Mouse (Mus musculus) embryonic facial prominence, embryonic 12.5 days (tissue): Measurements from ENCODE around the gene Nudt12. TPM values are rescaled to one million over a fixed set of nuclear protein-coding genes. Genes with fewer than 3 reads are reported as not detected.

Source experiments
- ATAC-seq: fragments of 200-750 bp; cut with Nextera tagmentation; 2 replicates; pipeline ENCODE4 v1.8.0; 2017; ENCODE audit not compliant: insufficient number of reproducible peaks, insufficient read depth, low FRiP score, low TSS enrichment
- H3K27ac ChIP-seq: fragments of 300-500 bp; sonication (generic); 2 replicates; pipeline ENCODE4 v1.5.1; 2016; ENCODE audit warnings: mild to moderate bottlenecking
- H3K27me3 ChIP-seq: fragments of 300-500 bp; sonication (generic); 2 replicates; pipeline ENCODE4 v1.6.1; 2016; ENCODE audit warnings: mild to moderate bottlenecking, moderate library complexity
- H3K36me3 ChIP-seq: fragments of 300-500 bp; sonication (generic); 2 replicates; pipeline ENCODE4 v1.6.1; 2016; ENCODE audit warnings: mild to moderate bottlenecking
- H3K4me1 ChIP-seq: fragments of 300-500 bp; sonication (generic); 2 replicates; pipeline ENCODE4 v1.6.1; 2016
- H3K4me2 ChIP-seq: fragments of 300-500 bp; sonication (generic); replicated peaks from 2 replicates; pipeline ENCODE4 v1.6.1; 2016; ENCODE audit warnings: mild to moderate bottlenecking, moderate library complexity
- H3K4me3 ChIP-seq: fragments of 300-500 bp; sonication (generic); 2 replicates; pipeline ENCODE4 v1.5.1; 2016; ENCODE audit warnings: mild to moderate bottlenecking
- H3K9ac ChIP-seq: fragments of 300-500 bp; sonication (generic); 2 replicates; pipeline ENCODE4 v1.6.1; 2016; ENCODE audit warnings: mild to moderate bottlenecking, moderate library complexity
- H3K9me3 ChIP-seq: fragments of 300-500 bp; sonication (generic); 2 replicates; pipeline ENCODE4 v1.6.1; 2016; ENCODE audit warnings: mild to moderate bottlenecking, moderate library complexity
- WGBS: fragments of 180-500 bp; shearing (Covaris S2); methylation state at CpG from one replicate; pipeline ENCODE4 v1.1.7; 2016; 5-methylcytosine and 5-hydroxymethylcytosine counted together
- polyA plus RNA-seq: library from polyadenylated mRNA; unstranded; fragments of >200 nt; fragmentation: Nextera tagmentation; extraction: Ambion mirVana; gene quantifications from 2 replicates; pipeline ENCODE4 v1.2.1, GENCODE M21; 2016

Nudt12 gene
- 5.8 and 7.7 TPM in 2 replicates for polyA plus RNA-seq

GRCm38 (mm10) chr17:59013091-59013459 lies at the start of gene Nudt12:
Gene Nudt12 (minus strand): TSS chr17:59013372.
- Histone ChIP-seq H3K27ac (no peak within 1 kb of the TSS; the same call in 1 of the 2 replicates), H3K36me3 (no peaks in the 10 kb centered on the region)
- under 1% methylated on average over 22 of the region's 22 CpGs for WGBS

GRCm38 (mm10) chr17:59053306-59053705 lies 40.1 kb upstream of the Nudt12 start:
- Histone ChIP-seq H3K27me3 (no peaks in the 10 kb centered on the region), H3K36me3 (no peaks in the 10 kb centered on the region), H3K27ac (no peak overlapping the region), H3K4me3 (no peak overlapping the region), H3K4me1 (no peaks in the 10 kb centered on the region), H3K9me3 (no peaks in the 10 kb centered on the region), H3K9ac (no peak overlapping the region), H3K4me2 (no peak overlapping the region)
- 67% methylated on average over 4 of the region's 4 CpGs for WGBS
- no peak for ATAC-seq

More at GRCm38 (mm10) chr17:59013091-59013459, at the start of gene Nudt12:
- Histone ChIP-seq H3K4me2 (peak within 1 kb of the TSS; percentile 77), H3K9ac (peak within 1 kb of the TSS; percentile 64), H3K9me3 (no peaks in the 10 kb centered on the region), H3K27me3 (no peaks in the 10 kb centered on the region), H3K4me1 (no peaks in the 10 kb centered on the region), H3K4me3 (peak within 1 kb of the TSS; percentile 69)
- peak; percentile 84; the same call in 1 of the 2 replicates for ATAC-seq

GRCm38 (mm10) chr17:59039754-59040153 lies 26.6 kb upstream of the Nudt12 start:
- ATAC-seq = no peak
- no peak overlapping the region for H3K9ac ChIP-seq
- H3K4me2 ChIP-seq = no peak overlapping the region
- no peaks in the 10 kb centered on the region for H3K4me1 ChIP-seq
- H3K36me3 ChIP-seq = no peaks in the 10 kb centered on the region
- no peak overlapping the region for H3K4me3 ChIP-seq
- WGBS = 52% methylated on average over 5 of the region's 5 CpGs
- no peaks in the 10 kb centered on the region for H3K27me3 ChIP-seq
- H3K27ac ChIP-seq = no peak overlapping the region
- H3K9me3 ChIP-seq = no peaks in the 10 kb centered on the region

DNA sequence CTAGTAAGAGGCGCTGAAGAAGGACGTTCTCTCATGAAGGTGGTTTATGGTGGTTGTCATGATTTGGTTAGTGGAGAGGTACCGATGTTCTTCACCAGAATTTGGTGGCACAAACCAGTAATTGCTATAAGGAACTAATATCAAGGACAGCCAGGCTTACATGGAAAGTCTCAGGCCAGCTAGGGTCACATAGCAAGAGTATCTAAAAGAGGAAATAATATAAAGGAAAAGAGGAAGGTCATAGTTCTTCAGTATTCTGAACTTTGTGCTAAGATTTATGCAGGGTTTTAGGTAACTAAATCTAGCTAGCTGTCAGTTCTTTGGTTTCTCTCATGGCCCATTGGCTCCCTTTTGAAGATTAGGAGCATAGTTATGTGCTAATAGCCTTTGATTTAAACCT lies 20.3 kb upstream of the Nudt12 start:
- H3K4me2 ChIP-seq = no peak overlapping the region
- H3K9me3 ChIP-seq = no peaks in the 10 kb centered on the region
- H3K36me3 ChIP-seq = no peaks in the 10 kb centered on the region
- no peak overlapping the region for H3K9ac ChIP-seq
- no peak overlapping the region for H3K4me3 ChIP-seq
- ATAC-seq = no peak
- no peaks in the 10 kb centered on the region for H3K4me1 ChIP-seq
- no peak overlapping the region for H3K27ac ChIP-seq
- WGBS = 89% methylated on average over 3 of the region's 3 CpGs
- H3K27me3 ChIP-seq = no peaks in the 10 kb centered on the region

GRCm38 (mm10) chr17:59026336-59026735 lies 13.2 kb upstream of the Nudt12 start:
- ATAC-seq = no peak
- Histone ChIP-seq H3K27me3 (no peaks in the 10 kb centered on the region), H3K9me3 (no peaks in the 10 kb centered on the region), H3K4me1 (no peaks in the 10 kb centered on the region), H3K27ac (no peak overlapping the region), H3K4me3 (no peak overlapping the region), H3K36me3 (no peaks in the 10 kb centered on the region), H3K4me2 (no peak overlapping the region), H3K9ac (no peak overlapping the region)
- 85% methylated on average over 3 of the region's 3 CpGs for WGBS

DNA sequence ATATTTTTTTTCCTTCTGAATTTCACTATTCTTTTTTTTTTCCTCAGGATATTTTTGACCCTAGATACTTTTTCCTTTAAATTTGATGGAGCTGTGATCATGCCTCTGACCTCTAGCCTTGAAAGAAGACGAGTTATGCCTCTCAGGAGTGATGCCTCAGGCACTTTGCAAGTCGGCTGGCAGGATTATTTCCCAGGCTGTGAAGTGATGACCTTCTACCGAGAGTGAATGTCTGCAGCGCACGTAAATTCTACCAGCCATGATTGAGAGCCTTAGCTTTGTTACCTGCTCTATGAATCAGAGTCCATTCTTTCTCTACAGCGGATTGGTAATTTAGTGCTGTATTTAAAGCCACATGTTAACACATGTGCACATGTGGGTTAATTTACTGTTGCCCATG lies 11.3 kb upstream of the Nudt12 start:
- H3K9me3 ChIP-seq = no peaks in the 10 kb centered on the region
- 24% methylated on average over 6 of the region's 6 CpGs for WGBS
- H3K4me1 ChIP-seq = no peaks in the 10 kb centered on the region
- no peak overlapping the region for H3K4me2 ChIP-seq
- no peak overlapping the region for H3K9ac ChIP-seq
- no peak overlapping the region for H3K27ac ChIP-seq
- H3K4me3 ChIP-seq = no peak overlapping the region
- no peak for ATAC-seq
- H3K27me3 ChIP-seq = no peaks in the 10 kb centered on the region
- no peaks in the 10 kb centered on the region for H3K36me3 ChIP-seq

GRCm38 (mm10) chr17:59023971-59024370 lies 10.8 kb upstream of the Nudt12 start:
- Histone ChIP-seq H3K4me2 (no peak overlapping the region), H3K9ac (no peak overlapping the region), H3K27ac (no peak overlapping the region), H3K9me3 (no peaks in the 10 kb centered on the region), H3K4me1 (no peaks in the 10 kb centered on the region), H3K4me3 (no peak overlapping the region), H3K36me3 (no peaks in the 10 kb centered on the region), H3K27me3 (no peaks in the 10 kb centered on the region)
- ATAC-seq = no peak
- 53% methylated on average over 4 of the region's 5 CpGs for WGBS

- no peaks in the 10 kb centered on the region for H3K27me3 ChIP-seq
- no peaks in the 10 kb centered on the region for H3K9me3 ChIP-seq
- H3K36me3 ChIP-seq = no peaks in the 10 kb centered on the region
- H3K4me3 ChIP-seq = no peak overlapping the region
- ATAC-seq = no peak
- WGBS = 76% methylated on average over 4 of the region's 4 CpGs
- no peak overlapping the region for H3K9ac ChIP-seq
- no peaks in the 10 kb centered on the region for H3K4me1 ChIP-seq
- no peak overlapping the region for H3K4me2 ChIP-seq
- no peak overlapping the region for H3K27ac ChIP-seq
These were observed 5.5 kb upstream of the Nudt12 start for GRCm38 (mm10) chr17:59018666-59019065.

- WGBS = 13% methylated on average over 15 of the region's 15 CpGs
- ATAC-seq = peak; percentile 54
These were observed 616 bp downstream of the Nudt12 start for GRCm38 (mm10) chr17:59012421-59013090.

GRCm38 (mm10) chr17:59011546-59012307 lies 1.4 kb downstream of the Nudt12 start:
- H3K36me3 ChIP-seq = no peaks in the 10 kb centered on the region
- 83% methylated on average over 13 of the region's 13 CpGs for WGBS
- H3K4me1 ChIP-seq = no peaks in the 10 kb centered on the region
- no peaks in the 10 kb centered on the region for H3K27me3 ChIP-seq
- no peaks in the 10 kb centered on the region for H3K9me3 ChIP-seq
- H3K4me3 ChIP-seq = no peak overlapping the region
- H3K4me2 ChIP-seq = no peak overlapping the region
- no peak overlapping the region for H3K9ac ChIP-seq
- no peak for ATAC-seq
- H3K27ac ChIP-seq = no peak overlapping the region

More at GRCm38 (mm10) chr17:59012421-59013090, 616 bp downstream of the Nudt12 start:
- no peaks in the 10 kb centered on the region for H3K27me3 ChIP-seq
- H3K4me3 ChIP-seq = peak overlapping the region; percentile 69
- H3K36me3 ChIP-seq = no peaks in the 10 kb centered on the region
- no peak overlapping the region; the same call in 1 of the 2 replicates for H3K27ac ChIP-seq
- peak overlapping the region; percentile 64 for H3K9ac ChIP-seq
- H3K4me1 ChIP-seq = no peaks in the 10 kb centered on the region
- peak overlapping the region; percentile 77 for H3K4me2 ChIP-seq
- no peaks in the 10 kb centered on the region for H3K9me3 ChIP-seq

- Histone ChIP-seq H3K4me2 (no peak within 1 kb of the TSS), H3K27me3 (no peaks in the 10 kb centered on the region), H3K27ac (no peak within 1 kb of the TSS), H3K9ac (no peak within 1 kb of the TSS), H3K9me3 (no peaks in the 10 kb centered on the region), H3K4me1 (no peaks in the 10 kb centered on the region), H3K4me3 (no peak within 1 kb of the TSS), H3K36me3 (no peaks in the 10 kb centered on the region)
- ATAC-seq = no peak
- WGBS = 90% methylated on average over 6 of the region's 6 CpGs
These were observed 21.9 kb downstream of the Nudt12 start, which contains the start of gene Pdzph1 for GRCm38 (mm10) chr17:58991275-58991674. Gene Pdzph1 (minus strand): TSS chr17:58991375.

DNA sequence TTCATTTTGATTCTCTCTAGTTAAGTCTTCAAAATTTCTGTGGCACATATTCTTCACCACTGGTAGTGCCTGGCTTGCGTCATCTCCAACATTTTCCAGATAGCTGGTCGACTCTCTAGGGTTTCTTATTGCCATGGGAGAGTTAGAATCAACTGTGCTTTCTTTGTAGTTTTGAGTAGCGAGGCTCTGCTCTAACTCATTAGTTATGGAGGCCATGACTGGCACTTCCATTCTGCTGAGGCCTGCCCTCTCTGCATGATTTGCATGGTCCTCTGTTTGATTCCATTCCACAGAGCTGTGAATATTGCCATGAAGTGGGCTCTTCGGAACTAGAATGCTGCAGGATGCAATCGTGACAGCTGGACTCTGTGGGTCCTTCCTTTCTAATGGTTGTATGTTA lies 39.9 kb downstream of the Nudt12 start:
- Histone ChIP-seq H3K27me3 (no peaks in the 10 kb centered on the region), H3K4me3 (no peak overlapping the region), H3K4me2 (no peak overlapping the region), H3K36me3 (no peaks in the 10 kb centered on the region), H3K27ac (no peak overlapping the region), H3K9me3 (no peaks in the 10 kb centered on the region), H3K4me1 (no peaks in the 10 kb centered on the region; the same call in 1 of the 2 replicates), H3K9ac (no peak overlapping the region)
- no peak for ATAC-seq
- WGBS = 55% methylated on average over 5 of the region's 5 CpGs
